Mouse (Mus musculus) heart, embryonic 12.5 days (tissue): Measurements from ENCODE around the gene Nfe2l2. TPM values are rescaled to one million over a fixed set of nuclear protein-coding genes. Genes with fewer than 3 reads are reported as not detected.

Experiments
- ATAC-seq: fragments of 200-750 bp; cut with Nextera tagmentation; 2 replicates; pipeline ENCODE4 v1.8.0; 2017; ENCODE audit warnings: moderate TSS enrichment, moderate library complexity; ENCODE audit not compliant: insufficient number of reproducible peaks, low FRiP score
- H3K27ac ChIP-seq: fragments of 300-500 bp; sonication (generic); 2 replicates; pipeline ENCODE4 v1.5.1; 2016; ENCODE audit warnings: mild to moderate bottlenecking, moderate library complexity; ENCODE audit not compliant: poor library complexity, severe bottlenecking
- H3K27me3 ChIP-seq: fragments of 300-500 bp; sonication (generic); replicated peaks from 2 replicates; pipeline ENCODE4 v1.6.1; 2016; ENCODE audit warnings: mild to moderate bottlenecking, moderate library complexity
- H3K36me3 ChIP-seq: fragments of 300-500 bp; sonication (generic); 2 replicates; pipeline ENCODE4 v1.6.1; 2016; ENCODE audit warnings: mild to moderate bottlenecking, moderate library complexity
- H3K4me1 ChIP-seq: fragments of 300-500 bp; sonication (generic); replicated peaks from 2 replicates; pipeline ENCODE4 v1.6.1; 2016; ENCODE audit warnings: mild to moderate bottlenecking
- H3K4me2 ChIP-seq: fragments of 300-500 bp; sonication (generic); 2 replicates; pipeline ENCODE4 v1.6.1; 2016; ENCODE audit warnings: mild to moderate bottlenecking, moderate library complexity
- H3K4me3 ChIP-seq: fragments of 300-500 bp; sonication (generic); 2 replicates; pipeline ENCODE4 v1.5.1; 2016; ENCODE audit warnings: mild to moderate bottlenecking
- H3K9ac ChIP-seq: fragments of 300-500 bp; sonication (generic); 2 replicates; pipeline ENCODE4 v1.6.1; 2016; ENCODE audit warnings: mild to moderate bottlenecking, moderate library complexity
- H3K9me3 ChIP-seq: fragments of 300-500 bp; sonication (generic); replicated peaks from 2 replicates; pipeline ENCODE4 v1.6.1; 2016; ENCODE audit warnings: mild to moderate bottlenecking, moderate library complexity
- WGBS: fragments of 180-500 bp; shearing (Covaris S2); methylation state at CpG from one replicate; pipeline ENCODE4 v1.1.7; 2016; 5-methylcytosine and 5-hydroxymethylcytosine counted together
- microRNA-seq: library from miRNA; unstranded; fragments of <30 nt; microRNA quantifications from one replicate; pipeline ENCODE4, GENCODE M21; 2017
- polyA plus RNA-seq: library from polyadenylated mRNA; unstranded; fragments of >200 nt; fragmentation: Nextera tagmentation; extraction: Ambion mirVana; gene quantifications from 2 replicates; pipeline ENCODE4 v1.2.1, GENCODE M21; 2016

Nfe2l2 gene
- polyA plus RNA-seq, 1 experiment from 2014 or later, result 47.9 TPM

GRCm38 (mm10) chr2:75628487-75628886, 76.0 kb downstream of the Nfe2l2 start:
- WGBS, result 82% methylated on average over 8 of the region's 8 CpGs
- H3K9ac ChIP-seq, result no peak overlapping the region
- no peak overlapping the region for H3K4me2 ChIP-seq
- H3K27me3 ChIP-seq, result no peaks in the 10 kb centered on the region
- no peaks in the 10 kb centered on the region for H3K36me3 ChIP-seq
- no peak for ATAC-seq
- H3K4me1 ChIP-seq, result peaks cover 10% of the 10 kb centered on the region; the same call in 1 of the 2 replicates
- H3K9me3 ChIP-seq, result no peaks in the 10 kb centered on the region
- no peak overlapping the region for H3K4me3 ChIP-seq
- no peak overlapping the region for H3K27ac ChIP-seq

- Histone ChIP-seq H3K4me1 (peaks cover 7% of the 10 kb centered on the region; the same call in 1 of the 2 replicates), H3K27me3 (no peaks in the 10 kb centered on the region), H3K36me3 (no peaks in the 10 kb centered on the region), H3K27ac (no peak overlapping the region), H3K4me3 (no peak overlapping the region), H3K9me3 (no peaks in the 10 kb centered on the region), H3K9ac (no peak overlapping the region), H3K4me2 (no peak overlapping the region)
- 81% methylated on average over 6 of the region's 6 CpGs for WGBS
- ATAC-seq, result no peak
Measured at GRCm38 (mm10) chr2:75626597-75627440, 77.6 kb downstream of the Nfe2l2 start.

Small RNA genes within 50 kb of the gene (microRNA-seq; reads per million reads assigned to microRNA genes)
- gene Gm24574, result not detected

Other genes with a start within 250 kb of the Nfe2l2 start
- gene Hnrnpa3, start 45.4 kb downstream of the Nfe2l2 start, polyA plus RNA-seq, result 221 and 233 TPM in 2 replicates
- 40.3 and 42.2 TPM in 2 replicates for gene Agps, start 127.5 kb upstream of the Nfe2l2 start, polyA plus RNA-seq
- 9.7 and 10.7 TPM in 2 replicates for gene Ttc30b, start 233.9 kb upstream of the Nfe2l2 start, polyA plus RNA-seq